Mouse (Mus musculus): ENCODE results near the gene Brsk1. TPM values are rescaled to one million over a fixed set of nuclear protein-coding genes. Genes with fewer than 3 reads are reported as not detected.

Gene Brsk1
- total RNA-seq, 1 experiment, result 20.7 TPM

GRCm38 (mm10) chr7:4690951-4691653 lies 698 bp downstream of the Brsk1 start:
- in situ Hi-C loops (cut with MboI; ENCODE audit: low sequenced_read_pairs in 2 of 2, unreplicated experiment in 2 of 2), result no loop called here
- TF ChIP-seq ZNF384 (IDR thresholded peaks at IDR 0.05; ENCODE audit: low read depth, low read length) (no peak), ZC3H11A (IDR thresholded peaks at IDR 0.05; ENCODE audit: borderline replicate concordance, low read depth, low read length) (no peak), MAFK (IDR thresholded peaks at IDR 0.05; ENCODE audit: insufficient read depth, low read depth, low read length) (no peak), HCFC1 (IDR thresholded peaks at IDR 0.05; ENCODE audit: borderline replicate concordance, insufficient read depth, low read length) (no peak), CHD2 (IDR thresholded peaks at IDR 0.05; ENCODE audit: low read depth, low read length) (no peak)
- Histone ChIP-seq H3K9me3 (ENCODE audit: control insufficient read depth, insufficient read depth, low read depth, low read length) (no peaks in the 10 kb centered on the region), H3K4me3 (ENCODE audit: insufficient read depth in 1 of 2, low read depth in 1 of 2, low read length in 2 of 2, poor library complexity in 1 of 2, severe bottlenecking in 1 of 2) (peak overlapping the region; percentile 70 to 95), H3K27ac (ENCODE audit: insufficient read depth, low read depth, low read length, poor library complexity, severe bottlenecking) (peak overlapping the region; percentile 58; the same call in 1 of the 2 replicates), H3K36me3 (ENCODE audit: control insufficient read depth, insufficient read depth, low read length, poor library complexity, severe bottlenecking) (peaks cover 10% of the 10 kb centered on the region), H3K9ac (ENCODE audit: insufficient read depth, low read depth, low read length, poor library complexity, severe bottlenecking) (peak overlapping the region; percentile 80), H3K4me1 (ENCODE audit: control insufficient read depth in 2 of 2, insufficient read depth in 2 of 2, low read length in 2 of 2, poor library complexity in 1 of 2) (peaks cover 0 to 22% of the 10 kb centered on the region in 2 experiments; a peak in 2 of 4 replicates)
- DNase-seq (ENCODE audit: low read depth, low spot score), result no peak

- Histone ChIP-seq H3K9me3 (ENCODE audit: control insufficient read depth, insufficient read depth, low read depth, low read length) (no peaks in the 10 kb centered on the region), H3K36me3 (ENCODE audit: control insufficient read depth, insufficient read depth, low read length, poor library complexity, severe bottlenecking) (peaks cover 13% of the 10 kb centered on the region), H3K4me3 (ENCODE audit: insufficient read depth in 1 of 2, low read depth in 1 of 2, low read length in 2 of 2, poor library complexity in 1 of 2, severe bottlenecking in 1 of 2) (no peak overlapping the region), H3K4me1 (ENCODE audit: control insufficient read depth in 2 of 2, insufficient read depth in 2 of 2, low read length in 2 of 2, poor library complexity in 1 of 2) (peaks cover 0 to 22% of the 10 kb centered on the region in 2 experiments; a peak in 2 of 4 replicates), H3K27ac (ENCODE audit: insufficient read depth, low read depth, low read length, poor library complexity, severe bottlenecking) (peak overlapping the region; percentile 18; the same call in 1 of the 2 replicates), H3K9ac (ENCODE audit: insufficient read depth, low read depth, low read length, poor library complexity, severe bottlenecking) (no peak overlapping the region; the same call in 1 of the 2 replicates)
- TF ChIP-seq CHD2 (IDR thresholded peaks at IDR 0.05; ENCODE audit: low read depth, low read length) (no peak), ZC3H11A (IDR thresholded peaks at IDR 0.05; ENCODE audit: borderline replicate concordance, low read depth, low read length) (no peak), MAFK (IDR thresholded peaks at IDR 0.05; ENCODE audit: insufficient read depth, low read depth, low read length) (no peak), HCFC1 (IDR thresholded peaks at IDR 0.05; ENCODE audit: borderline replicate concordance, insufficient read depth, low read length) (no peak), ZNF384 (IDR thresholded peaks at IDR 0.05; ENCODE audit: low read depth, low read length) (no peak)
- no peak for DNase-seq (ENCODE audit: low read depth, low spot score)
- in situ Hi-C loops (cut with MboI; ENCODE audit: low sequenced_read_pairs in 2 of 2, unreplicated experiment in 2 of 2), result no loop called here
Observed at GRCm38 (mm10) chr7:4693004-4693403, 2.6 kb downstream of the Brsk1 start.

- TF ChIP-seq HCFC1 (IDR thresholded peaks at IDR 0.05; ENCODE audit: borderline replicate concordance, insufficient read depth, low read length) (0 out of 2 replicates have a peak, but pooled peaks have one; percentile 39), ZC3H11A (IDR thresholded peaks at IDR 0.05; ENCODE audit: borderline replicate concordance, low read depth, low read length) (no peak)
- H3K36me3 ChIP-seq (ENCODE audit: control insufficient read depth, insufficient read depth, low read length, poor library complexity, severe bottlenecking), result peaks cover 4% of the 10 kb centered on the region; the same call in 1 of the 2 replicates
Observed at GRCm38 (mm10) chr7:4702334-4702733, 11.9 kb downstream of the Brsk1 start.

GRCm38 (mm10) chr7:4703195-4703594 lies 12.8 kb downstream of the Brsk1 start:
- in situ Hi-C loops (cut with MboI; ENCODE audit: low sequenced_read_pairs in 2 of 2, unreplicated experiment in 2 of 2), result no loop called here
- no peak for DNase-seq (ENCODE audit: low read depth, low spot score)
- H3K9me3 ChIP-seq (ENCODE audit: control insufficient read depth, insufficient read depth, low read depth, low read length), result no peaks in the 10 kb centered on the region
- H3K27ac ChIP-seq (ENCODE audit: insufficient read depth, low read depth, low read length, poor library complexity, severe bottlenecking), result peak overlapping the region; percentile 72; the same call in 1 of the 2 replicates
- TF ChIP-seq CHD2 (IDR thresholded peaks at IDR 0.05; ENCODE audit: low read depth, low read length) (no peak), ZNF384 (IDR thresholded peaks at IDR 0.05; ENCODE audit: low read depth, low read length) (no peak), ZC3H11A (IDR thresholded peaks at IDR 0.05; ENCODE audit: borderline replicate concordance, low read depth, low read length) (no peak), MAFK (IDR thresholded peaks at IDR 0.05; ENCODE audit: insufficient read depth, low read depth, low read length) (no peak), HCFC1 (IDR thresholded peaks at IDR 0.05; ENCODE audit: borderline replicate concordance, insufficient read depth, low read length) (no peak)
- H3K4me3 ChIP-seq (ENCODE audit: insufficient read depth in 1 of 2, low read depth in 1 of 2, low read length in 2 of 2, poor library complexity in 1 of 2, severe bottlenecking in 1 of 2), result no peak overlapping the region
- peaks cover 17% of the 10 kb centered on the region in 2 experiments for H3K4me1 ChIP-seq (ENCODE audit: control insufficient read depth in 2 of 2, insufficient read depth in 2 of 2, low read length in 2 of 2, poor library complexity in 1 of 2)
- H3K9ac ChIP-seq (ENCODE audit: insufficient read depth, low read depth, low read length, poor library complexity, severe bottlenecking), result peak overlapping the region; percentile 50; the same call in 1 of the 2 replicates
- H3K36me3 ChIP-seq (ENCODE audit: control insufficient read depth, insufficient read depth, low read length, poor library complexity, severe bottlenecking), result peaks cover 8% of the 10 kb centered on the region

More at GRCm38 (mm10) chr7:4702334-4702733, 11.9 kb downstream of the Brsk1 start:
- H3K9ac ChIP-seq (ENCODE audit: insufficient read depth, low read depth, low read length, poor library complexity, severe bottlenecking), result peak overlapping the region; percentile 50; the same call in 1 of the 2 replicates
- H3K27ac ChIP-seq (ENCODE audit: insufficient read depth, low read depth, low read length, poor library complexity, severe bottlenecking), result peak overlapping the region; percentile 90
- H3K4me1 ChIP-seq (ENCODE audit: control insufficient read depth in 2 of 2, insufficient read depth in 2 of 2, low read length in 2 of 2, poor library complexity in 1 of 2), result peaks cover 17% of the 10 kb centered on the region in 2 experiments
- H3K4me3 ChIP-seq (ENCODE audit: insufficient read depth in 1 of 2, low read depth in 1 of 2, low read length in 2 of 2, poor library complexity in 1 of 2, severe bottlenecking in 1 of 2), result 0 out of 4 replicates have a peak overlapping the region, but pooled peaks of 1 of the 2 experiments have one; percentile 0
- no peak for DNase-seq (ENCODE audit: low read depth, low spot score)
- in situ Hi-C loops (cut with MboI; ENCODE audit: low sequenced_read_pairs in 2 of 2, unreplicated experiment in 2 of 2), result no loop called here
- no peaks in the 10 kb centered on the region for H3K9me3 ChIP-seq (ENCODE audit: control insufficient read depth, insufficient read depth, low read depth, low read length)

Data from ES-E14 (cell line).